Mouse (Mus musculus) hindbrain, embryonic 11.5 days (tissue): ENCODE results near the gene Tsc22d2. TPM values are rescaled to one million over a fixed set of nuclear protein-coding genes. Genes with fewer than 3 reads are reported as not detected.
A peak's percentile ranks its signal among the peaks of the same experiment; 100 is the strongest.
"Not testable (repeated sequence)": the region's sequence is repeated elsewhere in the genome, so short reads cannot be mapped to it uniquely, and the experiment has no call there.

ENCODE experiments used
- ATAC-seq: fragments of 200-750 bp; cut with Nextera tagmentation; 2 replicates; pipeline ENCODE4 v1.8.0; 2017; ENCODE audit warnings: mild to moderate bottlenecking, moderate TSS enrichment, moderate library complexity; ENCODE audit not compliant: low FRiP score
- DNase-seq: peaks from one replicate; pipeline ENCODE4 v3.0.0-alpha.2; 2015; ENCODE audit warnings: low spot score
- H3K27ac ChIP-seq: fragments of 300-500 bp; sonication (generic); 2 replicates; pipeline ENCODE4 v1.5.1; 2014; ENCODE audit warnings: mild to moderate bottlenecking, low read depth, low read length
- H3K27me3 ChIP-seq: fragments of 300-500 bp; sonication (generic); 2 replicates; pipeline ENCODE4 v1.6.1; 2014; ENCODE audit warnings: mild to moderate bottlenecking, low read length, moderate library complexity, mixed read lengths; ENCODE audit not compliant: control insufficient read depth, insufficient read depth
- H3K36me3 ChIP-seq: fragments of 300-500 bp; sonication (generic); 2 replicates; pipeline ENCODE4 v1.6.1; 2014; ENCODE audit warnings: mild to moderate bottlenecking, low read length, moderate library complexity, mixed read lengths; ENCODE audit not compliant: control insufficient read depth, insufficient read depth
- H3K4me1 ChIP-seq: fragments of 300-500 bp; sonication (generic); replicated peaks from 2 replicates; pipeline ENCODE4 v1.6.1; 2014; ENCODE audit warnings: low read length, mixed read lengths; ENCODE audit not compliant: control insufficient read depth, insufficient read depth
- H3K4me2 ChIP-seq: fragments of 300-500 bp; sonication (generic); replicated peaks from 2 replicates; pipeline ENCODE4 v1.6.1; 2014; ENCODE audit warnings: mild to moderate bottlenecking, low read depth, low read length
- H3K4me3 ChIP-seq: fragments of 300-500 bp; sonication (generic); 2 replicates; pipeline ENCODE4 v1.5.1; 2014; ENCODE audit warnings: low read depth, low read length
- H3K9ac ChIP-seq: fragments of 300-500 bp; sonication (generic); 2 replicates; pipeline ENCODE4 v1.6.1; 2014; ENCODE audit warnings: low read depth, low read length
- H3K9me3 ChIP-seq: fragments of 300-500 bp; sonication (generic); 2 replicates; pipeline ENCODE4 v1.6.1; 2016; ENCODE audit warnings: low read length; ENCODE audit not compliant: control insufficient read depth
- WGBS: fragments of 180-500 bp; shearing (Covaris S2); extraction: QIAGEN DNeasy Blood & Tissue Kit; methylation state at CpG from one replicate; pipeline ENCODE4 v1.1.7; 2014; 5-methylcytosine and 5-hydroxymethylcytosine counted together
- polyA plus RNA-seq: library from polyadenylated mRNA; unstranded; fragments of >200 nt; fragmentation: Nextera tagmentation; extraction: Ambion mirVana; gene quantifications from 2 replicates; pipeline ENCODE4 v1.2.1, GENCODE M21; 2014

Gene Tsc22d2
- polyA plus RNA-seq, 1 experiment from 2014 or later = 14.8 TPM

DNA sequence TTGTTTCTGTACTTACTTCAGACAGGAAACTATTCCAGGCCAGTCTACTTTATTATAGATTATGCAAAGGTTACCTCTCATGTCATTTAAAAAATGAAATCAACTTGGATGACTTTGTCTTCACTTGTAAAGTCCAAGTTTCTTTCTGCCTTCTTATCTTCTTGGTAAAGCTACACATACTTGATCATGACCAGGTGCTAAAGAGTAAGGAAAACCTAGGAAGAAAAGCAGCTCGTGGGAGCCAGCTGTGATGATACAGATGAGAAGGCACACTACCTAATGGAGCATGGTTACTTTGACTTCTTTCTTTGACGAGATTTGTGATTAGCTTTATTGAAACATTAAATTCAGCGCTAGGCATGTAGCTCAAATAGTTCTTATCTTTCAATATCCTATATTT lies 40.7 kb downstream of the Tsc22d2 start:
- Histone ChIP-seq H3K4me1 (no peaks in the 10 kb centered on the region), H3K4me3 (no peak overlapping the region), H3K36me3 (no peaks in the 10 kb centered on the region; the same call in 1 of the 2 replicates), H3K27ac (no peak overlapping the region), H3K9me3 (no peaks in the 10 kb centered on the region), H3K4me2 (no peak overlapping the region), H3K9ac (no peak overlapping the region), H3K27me3 (no peaks in the 10 kb centered on the region)
- ATAC-seq (no peak), DNase-seq (no peak)
- 84% methylated on average over 3 of the region's 3 CpGs for WGBS

DNA sequence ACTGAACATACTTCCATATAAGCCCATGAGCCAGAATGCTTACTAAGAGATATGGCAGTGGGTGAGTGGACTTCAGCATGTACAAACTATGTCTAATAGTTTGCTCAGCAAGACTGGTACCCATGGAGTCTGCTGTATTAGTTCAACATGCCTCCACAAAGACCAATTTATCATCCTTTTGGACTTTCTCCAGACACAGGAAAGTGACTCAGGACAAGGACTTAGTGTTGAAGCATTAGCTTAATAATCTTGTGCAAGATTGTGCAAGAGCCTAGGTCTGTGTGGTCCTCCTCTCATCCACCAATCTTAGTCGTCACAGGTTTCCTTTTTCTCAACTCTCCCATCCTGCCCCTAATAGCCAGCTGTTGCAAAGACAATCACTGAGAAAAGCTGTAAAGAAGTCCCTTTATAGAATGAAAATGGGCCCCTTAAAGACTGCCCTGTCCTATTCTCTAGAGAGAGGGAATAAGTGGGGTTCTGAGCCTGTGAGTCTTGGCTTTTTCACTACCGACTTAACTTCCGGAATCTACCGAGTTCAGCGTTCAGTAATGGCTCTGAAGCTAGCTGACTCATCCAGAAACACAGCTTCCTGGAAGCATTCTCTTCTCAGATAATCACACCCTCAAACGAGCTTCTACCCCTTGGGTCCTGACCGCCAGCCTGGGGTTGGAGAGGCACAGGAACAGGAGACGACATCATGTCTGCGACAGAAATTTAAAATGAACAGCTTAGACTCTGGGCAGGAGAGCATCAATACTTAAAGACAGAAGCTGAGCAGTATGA lies 55.3 kb downstream of the Tsc22d2 start:
- no peak for ATAC-seq
- no peak overlapping the region for H3K4me3 ChIP-seq
- H3K27me3 ChIP-seq = no peaks in the 10 kb centered on the region
- no peaks in the 10 kb centered on the region for H3K9me3 ChIP-seq
- no peaks in the 10 kb centered on the region for H3K4me1 ChIP-seq
- WGBS = 83% methylated on average over 9 of the region's 9 CpGs
- DNase-seq = no peak
- H3K36me3 ChIP-seq = no peaks in the 10 kb centered on the region
- H3K4me2 ChIP-seq = no peak overlapping the region
- no peak overlapping the region for H3K9ac ChIP-seq
- no peak overlapping the region for H3K27ac ChIP-seq

DNA sequence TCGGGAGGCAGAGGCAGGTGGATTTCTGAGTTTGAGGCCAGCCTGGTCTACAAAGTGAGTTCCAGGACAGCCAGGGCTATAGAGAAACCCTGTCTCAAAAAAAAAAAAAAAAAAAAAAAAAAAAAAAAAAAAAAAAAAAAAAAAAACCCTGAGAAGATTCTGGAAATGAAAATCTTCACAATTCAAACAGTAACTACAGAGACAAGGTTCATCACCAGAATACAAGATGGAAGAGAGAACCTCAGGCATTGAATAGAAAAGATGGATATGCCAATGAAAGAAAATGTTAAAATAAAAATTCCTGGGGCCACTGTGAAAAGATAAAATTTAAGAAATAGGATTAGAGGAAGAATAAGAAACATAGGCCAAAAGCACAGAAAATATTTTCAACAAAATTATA lies 60.8 kb downstream of the Tsc22d2 start:
- ATAC-seq, H3K4me3 ChIP-seq: not testable (repeated sequence)

DNA sequence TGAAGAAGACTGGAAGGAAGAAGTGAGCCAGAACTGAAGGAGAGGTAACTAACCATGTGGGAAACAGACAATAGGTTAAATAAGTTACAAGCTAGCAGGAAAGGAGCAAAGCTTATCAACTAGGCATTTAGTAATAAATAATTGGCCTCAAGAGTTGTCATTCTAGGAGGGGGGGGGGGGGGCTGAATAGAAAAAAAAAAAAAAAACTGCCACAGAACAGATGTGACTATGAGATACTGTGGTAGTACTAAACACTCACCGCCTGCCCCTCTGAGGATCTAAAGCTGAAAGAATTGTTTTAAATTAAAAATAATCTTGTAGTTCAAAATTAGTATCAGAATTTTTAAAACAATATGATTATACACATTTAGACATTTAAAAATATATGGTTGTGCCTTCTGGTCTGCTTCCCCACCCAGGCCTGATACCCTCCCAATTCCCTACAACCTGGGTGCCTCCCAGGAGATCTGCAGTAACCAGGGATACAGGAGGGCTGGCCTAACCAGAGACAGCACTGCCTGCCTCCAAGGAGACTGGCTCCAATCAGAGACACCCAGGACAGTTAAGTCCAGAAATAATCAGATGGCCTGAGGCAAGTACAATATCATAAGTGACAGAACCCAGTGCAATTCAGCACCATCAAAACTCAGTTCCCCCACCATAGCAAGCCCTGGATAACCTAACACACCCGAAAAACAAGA lies 64.4 kb downstream of the Tsc22d2 start:
- ATAC-seq (no peak), DNase-seq (no peak)
- H3K4me1 ChIP-seq = no peaks in the 10 kb centered on the region
- no peak overlapping the region for H3K4me3 ChIP-seq
- H3K9me3 ChIP-seq = no peaks in the 10 kb centered on the region
- H3K36me3 ChIP-seq = no peaks in the 10 kb centered on the region
- H3K27me3 ChIP-seq = no peaks in the 10 kb centered on the region
- H3K4me2 ChIP-seq = no peak overlapping the region
- no peak overlapping the region for H3K9ac ChIP-seq
- 85% methylated on average over 2 of the region's 2 CpGs for WGBS
- H3K27ac ChIP-seq = no peak overlapping the region

More for the DNA sequence above, 60.8 kb downstream of the Tsc22d2 start:
- not testable (repeated sequence) for H3K4me2 ChIP-seq, H3K27me3 ChIP-seq, H3K4me1 ChIP-seq, H3K9ac ChIP-seq, H3K27ac ChIP-seq, DNase-seq, H3K36me3 ChIP-seq, H3K9me3 ChIP-seq
- 90% methylated on average over 1 of the region's 1 CpGs for WGBS

DNA sequence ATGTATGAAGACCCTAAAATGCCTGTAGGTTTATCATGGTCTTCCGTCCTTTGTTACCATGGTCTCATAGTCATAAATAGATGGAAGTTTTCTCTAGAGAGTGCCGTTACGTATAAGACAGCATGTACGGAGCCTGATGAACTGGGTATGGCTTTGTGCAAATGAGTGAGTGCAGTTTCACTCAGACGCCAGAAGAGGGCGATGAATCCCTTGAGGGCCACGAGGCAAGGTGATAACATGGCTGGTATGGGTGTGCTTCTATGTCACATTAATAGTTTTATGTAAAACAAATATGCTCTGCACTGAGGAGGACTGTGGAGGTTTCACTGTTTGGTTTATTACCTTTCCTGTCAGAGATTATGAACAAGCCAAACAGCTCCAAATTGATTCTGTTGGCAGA lies 71.4 kb downstream of the Tsc22d2 start:
- Histone ChIP-seq H3K36me3 (no peaks in the 10 kb centered on the region), H3K9me3 (no peaks in the 10 kb centered on the region), H3K4me1 (no peaks in the 10 kb centered on the region), H3K27ac (no peak overlapping the region), H3K27me3 (no peaks in the 10 kb centered on the region), H3K4me3 (no peak overlapping the region), H3K4me2 (no peak overlapping the region), H3K9ac (no peak overlapping the region)
- 77% methylated on average over 7 of the region's 7 CpGs for WGBS
- peak; percentile 27 for DNase-seq
- no peak for ATAC-seq

DNA sequence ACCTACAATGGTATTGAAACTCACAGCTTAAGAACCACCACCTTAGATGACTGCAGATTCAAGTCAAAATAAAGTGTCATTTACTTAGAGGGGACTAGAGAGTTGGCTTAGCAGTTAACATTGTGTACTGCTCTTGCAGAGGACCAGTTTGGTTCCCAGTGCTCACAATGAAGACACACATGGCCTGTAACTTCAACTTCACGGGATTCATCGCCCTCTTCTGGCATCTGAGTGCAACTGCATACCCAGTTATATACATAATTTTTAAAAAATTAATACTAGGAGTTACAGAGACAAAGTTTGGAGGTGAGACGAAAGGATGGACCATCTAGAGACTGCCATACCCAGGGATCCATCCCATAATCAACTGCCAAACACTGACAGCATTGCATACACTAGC lies 72.6 kb downstream of the Tsc22d2 start:
- no peak overlapping the region for H3K4me3 ChIP-seq
- 77% methylated on average over 3 of the region's 3 CpGs for WGBS
- no peak for ATAC-seq

DNA sequence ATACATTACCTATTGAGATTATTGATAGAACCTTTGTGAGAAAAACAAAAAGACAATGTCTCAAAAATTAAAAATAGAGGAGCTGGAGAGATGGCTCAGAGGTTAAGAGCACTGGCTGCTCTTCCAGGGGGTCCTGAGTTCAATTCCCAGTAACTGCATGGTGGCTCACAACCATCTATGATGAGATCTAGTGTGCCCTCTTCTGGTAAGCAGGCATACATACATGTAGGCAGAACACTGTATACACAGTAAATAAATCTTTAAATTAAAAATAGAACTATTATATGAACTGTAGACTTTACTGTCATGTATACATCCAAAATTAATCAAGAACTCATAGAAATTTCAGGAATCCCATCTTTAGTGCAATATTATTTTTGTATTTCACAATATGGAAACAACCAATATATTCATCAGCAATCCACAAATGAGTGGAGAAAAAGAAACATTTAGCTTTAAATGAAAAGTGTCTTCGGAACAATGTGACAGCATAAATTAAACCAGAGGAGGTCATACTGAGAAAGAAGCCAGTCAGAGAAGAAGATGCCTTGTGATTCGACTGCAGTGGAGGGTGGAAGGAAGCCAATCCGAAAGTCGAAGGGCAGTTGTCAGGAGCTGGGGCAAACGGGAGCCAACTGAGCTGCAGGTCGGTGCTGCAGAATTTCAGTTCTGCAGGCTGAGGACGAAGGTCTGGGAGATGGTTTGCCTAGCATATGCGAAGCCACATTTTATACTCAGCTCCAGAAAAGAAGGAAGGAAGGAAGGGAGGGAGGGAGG lies 73.7 kb downstream of the Tsc22d2 start:
- Histone ChIP-seq H3K36me3 (no peaks in the 10 kb centered on the region), H3K27me3 (no peaks in the 10 kb centered on the region), H3K4me3 (no peak overlapping the region), H3K4me1 (no peaks in the 10 kb centered on the region), H3K4me2 (no peak overlapping the region), H3K27ac (no peak overlapping the region), H3K9ac (no peak overlapping the region), H3K9me3 (no peaks in the 10 kb centered on the region)
- DNase-seq (no peak), ATAC-seq (no peak)
- WGBS = 80% methylated on average over 6 of the region's 8 CpGs

More for the DNA sequence above, 72.6 kb downstream of the Tsc22d2 start:
- no peaks in the 10 kb centered on the region for H3K4me1 ChIP-seq
- H3K36me3 ChIP-seq = no peaks in the 10 kb centered on the region
- no peak for DNase-seq
- no peaks in the 10 kb centered on the region for H3K27me3 ChIP-seq
- no peak overlapping the region for H3K27ac ChIP-seq
- H3K4me2 ChIP-seq = no peak overlapping the region
- no peaks in the 10 kb centered on the region for H3K9me3 ChIP-seq
- H3K9ac ChIP-seq = no peak overlapping the region

DNA sequence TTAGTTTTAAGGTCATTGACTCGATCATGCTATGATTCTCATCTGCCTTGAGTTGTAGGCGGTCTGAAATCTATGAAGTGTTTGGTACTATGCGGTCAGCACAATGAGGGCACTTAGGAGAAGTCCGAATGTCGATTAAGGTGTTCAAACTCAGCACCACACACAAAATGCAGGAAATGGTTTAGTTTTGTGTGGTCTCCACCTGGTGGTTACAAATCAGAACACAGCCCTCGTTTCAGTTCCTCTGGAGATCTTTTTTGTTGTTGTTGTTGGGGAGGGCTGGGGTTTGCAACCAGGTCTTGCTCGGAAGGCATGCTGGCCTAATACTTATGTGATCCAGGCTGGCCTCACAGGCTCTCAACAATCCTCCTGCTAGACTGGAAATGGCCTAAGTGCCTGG lies 76.3 kb downstream of the Tsc22d2 start:
- no peak overlapping the region for H3K27ac ChIP-seq
- WGBS = 77% methylated on average over 7 of the region's 7 CpGs
- H3K4me2 ChIP-seq = no peak overlapping the region
- no peak for ATAC-seq
- no peak overlapping the region for H3K4me3 ChIP-seq
- peak; percentile 3 for DNase-seq
- no peaks in the 10 kb centered on the region for H3K36me3 ChIP-seq
- no peaks in the 10 kb centered on the region for H3K9me3 ChIP-seq
- H3K4me1 ChIP-seq = no peaks in the 10 kb centered on the region
- H3K9ac ChIP-seq = no peak overlapping the region
- H3K27me3 ChIP-seq = no peaks in the 10 kb centered on the region
